Mouse (Mus musculus): ENCODE data around the gene Fbxw20. TPM values are rescaled to one million over a fixed set of nuclear protein-coding genes. Genes with fewer than 3 reads are reported as not detected.
"Not testable (repeated sequence)": the region's sequence is repeated elsewhere in the genome, so short reads cannot be mapped to it uniquely, and the experiment has no call there.

Fbxw20 gene
- polyA plus RNA-seq (2015; fragmentation: Nextera tagmentation; extraction: Ambion mirVana) = not detected in 2 replicates

DNA sequence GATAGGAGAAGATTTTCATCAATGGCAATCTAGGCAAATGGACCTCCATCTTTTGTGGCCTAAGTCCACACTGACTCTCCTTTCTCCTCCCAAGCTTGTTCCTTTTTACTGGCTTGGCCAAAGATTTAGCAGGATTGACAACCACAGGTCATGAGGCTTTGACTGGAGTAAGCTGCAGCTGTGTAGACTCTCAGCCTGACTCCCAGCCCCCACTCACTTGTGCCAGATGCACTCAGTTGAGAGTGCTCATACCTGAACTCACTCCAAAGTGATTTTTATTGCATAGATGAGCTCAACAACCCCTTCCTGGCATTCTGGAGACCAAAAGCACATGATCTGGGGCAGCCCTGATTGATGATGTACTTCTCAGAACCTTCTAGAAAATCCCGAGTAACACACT, at the start of gene Fbxw20:
Gene Fbxw20 (minus strand): TSS at position 101 of the 400 bp plus-strand sequence.
- no peak within 1 kb of the TSS for H3K4me2 ChIP-seq
- H3K9ac ChIP-seq = no peak within 1 kb of the TSS
- no peak within 1 kb of the TSS for H3K27ac ChIP-seq
- no peaks in the 10 kb centered on the region for H3K36me3 ChIP-seq
- no peaks in the 10 kb centered on the region for H3K4me1 ChIP-seq
- H3K27me3 ChIP-seq = no peaks in the 10 kb centered on the region
- H3K9me3 ChIP-seq = no peaks in the 10 kb centered on the region
- WGBS = 72% methylated on average over 1 of the region's 1 CpGs
- ATAC-seq (ENCODE audit: insufficient number of reproducible peaks, insufficient read depth, low FRiP score, low TSS enrichment, low read depth) = no peak
- H3K4me3 ChIP-seq = no peak within 1 kb of the TSS

DNA sequence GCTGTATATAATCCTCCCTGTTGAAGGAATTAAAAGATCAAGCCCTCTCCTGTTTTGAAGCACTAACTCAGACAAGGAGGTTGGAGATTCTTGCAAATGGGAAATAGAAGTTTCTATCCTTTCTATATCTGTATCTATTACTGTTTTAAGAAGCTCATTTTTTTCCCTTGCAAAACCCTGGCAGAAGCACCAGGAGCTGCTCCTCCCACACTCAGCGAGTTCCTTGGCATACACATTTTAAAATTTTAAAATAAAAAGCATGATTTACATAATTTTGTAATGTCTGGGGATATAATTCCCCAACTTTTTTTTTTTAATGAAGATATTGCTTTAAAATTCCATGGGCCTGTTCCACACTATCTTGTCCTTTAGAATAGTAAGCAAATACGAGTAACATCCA, 28.5 kb upstream of the Fbxw20 start:
- no peak for ATAC-seq (ENCODE audit: insufficient number of reproducible peaks, insufficient read depth, low FRiP score, low TSS enrichment, low read depth)
- H3K36me3 ChIP-seq = no peaks in the 10 kb centered on the region
- no peak overlapping the region for H3K4me2 ChIP-seq
- no peak overlapping the region for H3K4me3 ChIP-seq
- WGBS = 65% methylated on average over 2 of the region's 2 CpGs
- H3K27me3 ChIP-seq = no peaks in the 10 kb centered on the region
- H3K9me3 ChIP-seq = 0 out of 2 replicates have a peak, but pooled peaks cover 5% of the 10 kb centered on the region
- H3K4me1 ChIP-seq = no peaks in the 10 kb centered on the region
- H3K9ac ChIP-seq = no peak overlapping the region
- no peak overlapping the region for H3K27ac ChIP-seq

DNA sequence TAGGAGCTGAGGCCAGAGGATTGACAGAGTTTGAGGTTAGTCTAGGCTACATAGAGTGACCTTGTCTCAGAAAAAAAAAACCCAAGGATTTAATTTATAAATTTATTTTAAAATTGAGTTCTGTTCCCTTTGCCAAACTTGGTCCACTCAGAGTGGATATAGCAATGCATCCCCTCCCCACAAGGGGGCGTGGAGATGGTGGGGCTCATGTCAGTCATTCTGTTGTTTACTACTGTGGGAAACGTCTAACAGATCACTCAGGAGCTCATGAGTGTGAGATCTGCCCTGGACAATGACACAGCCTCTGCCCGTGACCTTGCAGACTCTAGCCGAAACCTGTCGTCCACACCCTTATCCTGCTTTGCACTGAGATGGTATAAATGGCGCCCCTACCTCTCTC, 16.1 kb downstream of the Fbxw20 start:
- no peaks in the 10 kb centered on the region for H3K36me3 ChIP-seq
- no peak overlapping the region for H3K4me3 ChIP-seq
- no peak overlapping the region for H3K4me2 ChIP-seq
- H3K27ac ChIP-seq = no peak overlapping the region
- H3K4me1 ChIP-seq = no peaks in the 10 kb centered on the region
- no peak for ATAC-seq (ENCODE audit: insufficient number of reproducible peaks, insufficient read depth, low FRiP score, low TSS enrichment, low read depth)
- no peak overlapping the region for H3K9ac ChIP-seq
- 69% methylated on average over 6 of the region's 6 CpGs for WGBS
- no peaks in the 10 kb centered on the region for H3K9me3 ChIP-seq
- no peaks in the 10 kb centered on the region for H3K27me3 ChIP-seq

DNA sequence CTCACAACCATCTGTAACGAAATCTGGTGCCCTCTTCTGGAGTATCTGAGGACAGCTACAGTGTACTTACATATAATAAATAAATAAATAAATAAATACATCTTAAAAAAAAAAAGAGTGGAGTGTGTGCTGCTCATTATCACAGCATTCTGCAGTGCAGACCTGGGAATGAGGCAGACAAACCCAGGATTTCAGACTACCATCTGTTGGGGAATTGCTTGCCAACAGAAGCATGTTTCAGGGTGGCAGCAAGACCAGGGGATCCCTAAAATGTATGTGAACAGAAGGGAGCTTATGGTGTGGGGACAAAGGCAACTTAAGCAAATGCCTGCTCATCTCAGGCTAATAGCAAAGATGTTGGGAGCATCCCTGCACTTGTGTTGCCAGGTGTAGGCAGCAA, 33.2 kb downstream of the Fbxw20 start:
- not testable (repeated sequence) for H3K9ac ChIP-seq; H3K4me2 ChIP-seq; H3K27me3 ChIP-seq; H3K4me3 ChIP-seq; H3K4me1 ChIP-seq; H3K9me3 ChIP-seq; ATAC-seq (ENCODE audit: insufficient number of reproducible peaks, insufficient read depth, low FRiP score, low TSS enrichment, low read depth); H3K36me3 ChIP-seq; H3K27ac ChIP-seq
- WGBS = 71% methylated on average over 1 of the region's 1 CpGs

DNA sequence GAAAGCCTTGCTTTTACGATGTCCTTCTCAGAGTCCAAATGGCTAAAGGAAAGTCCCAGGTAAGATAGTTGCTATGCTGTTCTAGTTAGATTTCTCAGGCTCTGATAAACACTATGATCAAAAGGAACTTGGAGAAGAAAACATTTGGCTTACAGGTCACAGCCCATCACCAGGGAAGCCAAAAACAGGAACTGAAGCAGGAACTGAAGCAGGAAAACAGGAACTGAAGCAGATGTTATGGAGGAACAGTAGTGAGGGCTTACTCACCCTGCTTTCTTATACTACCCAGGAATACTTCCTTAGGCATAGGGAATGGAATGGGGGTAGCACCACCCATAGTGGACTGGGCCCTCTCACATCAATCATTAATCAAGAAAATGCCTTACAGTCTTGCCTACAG, 34.2 kb downstream of the Fbxw20 start:
- Histone ChIP-seq H3K27ac (no peak overlapping the region), H3K4me1 (no peaks in the 10 kb centered on the region), H3K9ac (no peak overlapping the region), H3K4me2 (no peak overlapping the region), H3K4me3 (no peak overlapping the region), H3K27me3 (no peaks in the 10 kb centered on the region), H3K9me3 (no peaks in the 10 kb centered on the region), H3K36me3 (no peaks in the 10 kb centered on the region)
- 86% methylated on average over 1 of the region's 1 CpGs for WGBS
- no peak for ATAC-seq (ENCODE audit: insufficient number of reproducible peaks, insufficient read depth, low FRiP score, low TSS enrichment, low read depth)

DNA sequence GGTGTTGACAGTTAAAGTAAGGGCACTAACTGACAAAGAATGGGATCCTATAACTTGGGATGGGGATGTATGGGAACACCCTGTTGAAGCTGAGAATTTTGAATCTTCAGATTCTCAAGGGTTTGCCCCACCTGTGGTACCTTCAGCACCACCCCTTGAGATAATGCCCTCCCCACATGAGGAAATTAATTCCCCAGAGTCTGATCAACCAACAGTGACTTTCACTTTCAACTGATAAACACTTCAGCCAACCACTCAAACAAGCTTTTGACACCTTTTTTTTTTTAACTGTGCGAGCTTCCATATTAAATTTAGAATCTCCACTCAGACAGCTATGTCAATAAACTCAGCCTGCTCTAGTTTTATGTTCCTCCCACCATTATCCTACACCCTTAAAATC, 35.2 kb downstream of the Fbxw20 start:
- WGBS = 84% methylated on average over 1 of the region's 1 CpGs
- Histone ChIP-seq H3K4me3 (no peak overlapping the region), H3K36me3 (no peaks in the 10 kb centered on the region), H3K9ac (no peak overlapping the region), H3K27me3 (no peaks in the 10 kb centered on the region), H3K4me1 (no peaks in the 10 kb centered on the region), H3K9me3 (no peaks in the 10 kb centered on the region), H3K4me2 (no peak overlapping the region), H3K27ac (no peak overlapping the region)
- no peak for ATAC-seq (ENCODE audit: insufficient number of reproducible peaks, insufficient read depth, low FRiP score, low TSS enrichment, low read depth)

DNA sequence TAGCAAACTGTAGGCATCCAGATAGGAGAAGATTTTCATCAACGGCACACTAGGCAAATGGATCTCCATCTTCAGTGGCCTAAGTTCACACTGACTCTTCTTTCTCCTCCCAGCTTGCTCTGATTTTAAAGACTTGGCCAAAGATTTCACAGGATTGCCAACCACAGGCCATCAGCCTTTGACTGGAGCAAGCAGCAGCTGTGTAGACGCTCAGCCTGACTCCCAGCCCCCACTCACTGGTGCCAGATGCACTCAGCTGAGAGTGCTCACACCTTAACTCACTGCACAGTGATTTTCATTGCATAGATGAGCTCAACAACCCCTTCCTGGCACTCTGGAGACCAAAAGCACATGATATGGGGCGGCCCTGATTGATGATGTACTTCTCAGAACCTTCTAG, 38.7 kb downstream of the Fbxw20 start, which contains the start of gene Fbxw13:
Gene Fbxw13 (minus strand): TSS at position 101 of the 400 bp plus-strand sequence.
- not testable (repeated sequence) for H3K9ac ChIP-seq; H3K4me2 ChIP-seq; H3K27me3 ChIP-seq; H3K27ac ChIP-seq; ATAC-seq (ENCODE audit: insufficient number of reproducible peaks, insufficient read depth, low FRiP score, low TSS enrichment, low read depth); H3K4me3 ChIP-seq; H3K9me3 ChIP-seq; H3K36me3 ChIP-seq; H3K4me1 ChIP-seq
- 83% methylated on average over 3 of the region's 3 CpGs for WGBS

DNA sequence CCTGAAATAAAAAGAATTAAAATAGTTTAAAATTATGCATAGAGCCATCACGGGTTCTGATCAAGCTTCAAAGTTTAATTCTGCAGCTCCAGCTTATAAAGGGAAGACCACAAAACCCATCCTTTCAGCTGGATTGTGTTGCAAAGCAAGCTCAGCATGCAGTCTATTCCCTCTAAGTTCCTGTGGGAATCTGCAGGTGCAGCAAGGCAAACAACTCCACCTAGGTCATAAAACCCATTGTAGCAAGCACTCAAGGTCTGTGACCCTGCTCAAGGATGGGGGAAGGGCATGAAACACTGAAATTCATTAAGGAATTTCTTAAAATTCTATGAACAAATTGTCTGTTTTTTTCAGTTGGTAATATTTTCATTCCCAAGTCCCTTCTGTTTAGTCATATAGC, 57.3 kb downstream of the Fbxw20 start:
- H3K27ac ChIP-seq = no peak overlapping the region
- no peak overlapping the region for H3K4me3 ChIP-seq
- no peak overlapping the region for H3K9ac ChIP-seq
- no peak overlapping the region for H3K4me2 ChIP-seq
- ATAC-seq (ENCODE audit: insufficient number of reproducible peaks, insufficient read depth, low FRiP score, low TSS enrichment, low read depth) = no peak
- WGBS = 75% methylated on average over 1 of the region's 1 CpGs
- H3K4me1 ChIP-seq = no peaks in the 10 kb centered on the region
- no peaks in the 10 kb centered on the region for H3K27me3 ChIP-seq
- H3K36me3 ChIP-seq = no peaks in the 10 kb centered on the region
- H3K9me3 ChIP-seq = peaks cover 5% of the 10 kb centered on the region; the same call in 1 of the 2 replicates

DNA sequence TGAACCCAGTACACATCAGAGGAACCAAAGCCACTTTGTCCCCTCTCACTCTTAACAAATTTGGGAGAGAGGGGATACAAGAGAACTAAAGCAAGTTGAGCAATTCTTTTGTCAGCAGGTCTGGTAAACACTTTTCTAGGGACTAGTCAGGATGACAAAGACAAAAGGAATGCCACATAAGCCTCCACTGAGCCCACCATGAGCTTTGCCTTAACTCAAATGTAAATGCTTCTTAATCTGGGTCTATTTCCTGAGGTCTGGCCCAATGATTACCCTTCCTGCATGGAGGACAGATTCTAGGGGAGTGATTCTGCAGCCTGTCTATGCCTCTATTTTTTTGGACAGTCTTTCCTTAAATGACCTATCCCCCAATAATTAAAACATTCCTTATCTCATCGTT, 58.3 kb downstream of the Fbxw20 start:
- no peak overlapping the region for H3K4me2 ChIP-seq
- no peak for ATAC-seq (ENCODE audit: insufficient number of reproducible peaks, insufficient read depth, low FRiP score, low TSS enrichment, low read depth)
- no peaks in the 10 kb centered on the region for H3K27me3 ChIP-seq
- H3K4me1 ChIP-seq = no peaks in the 10 kb centered on the region
- H3K4me3 ChIP-seq = no peak overlapping the region
- no peak overlapping the region for H3K27ac ChIP-seq
- WGBS = 79% methylated on average over 1 of the region's 1 CpGs
- peaks cover 5% of the 10 kb centered on the region; the same call in 1 of the 2 replicates for H3K9me3 ChIP-seq
- H3K9ac ChIP-seq = no peak overlapping the region
- no peaks in the 10 kb centered on the region for H3K36me3 ChIP-seq

Other genes starting within 250 kb of the Fbxw20 start
- 0.30 and 0.83 TPM in 2 replicates for gene Ucn2, start 248.7 kb downstream of the Fbxw20 start, polyA plus RNA-seq (2015; fragmentation: Nextera tagmentation; extraction: Ambion mirVana)
- gene Pfkfb4, start 243.0 kb downstream of the Fbxw20 start, polyA plus RNA-seq (2015; fragmentation: Nextera tagmentation; extraction: Ambion mirVana) = 17.1 and 19.0 TPM in 2 replicates
- gene Shisa5, start 196.2 kb downstream of the Fbxw20 start, polyA plus RNA-seq (2015; fragmentation: Nextera tagmentation; extraction: Ambion mirVana) = 65.4 and 76.0 TPM in 2 replicates
- gene Trex1, start 175.0 kb downstream of the Fbxw20 start, polyA plus RNA-seq (2015; fragmentation: Nextera tagmentation; extraction: Ambion mirVana) = 13.3 and 13.7 TPM in 2 replicates
- 26.8 and 29.6 TPM in 2 replicates for gene Atrip, start 160.6 kb downstream of the Fbxw20 start, polyA plus RNA-seq (2015; fragmentation: Nextera tagmentation; extraction: Ambion mirVana)
- 14.1 and 14.6 TPM in 2 replicates for gene Ccdc51, start 152.3 kb downstream of the Fbxw20 start, polyA plus RNA-seq (2015; fragmentation: Nextera tagmentation; extraction: Ambion mirVana)
- gene Tma7, start 152.2 kb downstream of the Fbxw20 start, polyA plus RNA-seq (2015; fragmentation: Nextera tagmentation; extraction: Ambion mirVana) = 686 and 706 TPM in 2 replicates
- 13.1 and 13.2 TPM in 2 replicates for gene Plxnb1, start 139.4 kb downstream of the Fbxw20 start, polyA plus RNA-seq (2015; fragmentation: Nextera tagmentation; extraction: Ambion mirVana)
- not detected in 2 replicates for gene Fbxw21, start 72.7 kb downstream of the Fbxw20 start, polyA plus RNA-seq (2015; fragmentation: Nextera tagmentation; extraction: Ambion mirVana)
- gene Fbxw13, start 38.8 kb downstream of the Fbxw20 start, polyA plus RNA-seq (2015; fragmentation: Nextera tagmentation; extraction: Ambion mirVana) = not detected in 2 replicates
- not detected in 2 replicates for gene Fbxw14, start 52.9 kb upstream of the Fbxw20 start, polyA plus RNA-seq (2015; fragmentation: Nextera tagmentation; extraction: Ambion mirVana)
- gene Fbxw28, start 104.9 kb upstream of the Fbxw20 start, polyA plus RNA-seq (2015; fragmentation: Nextera tagmentation; extraction: Ambion mirVana) = not detected in 2 replicates
- not detected in 2 replicates for gene Fbxw22, start 169.5 kb upstream of the Fbxw20 start, polyA plus RNA-seq (2015; fragmentation: Nextera tagmentation; extraction: Ambion mirVana)
- gene Fbxw16, start 214.4 kb upstream of the Fbxw20 start, polyA plus RNA-seq (2015; fragmentation: Nextera tagmentation; extraction: Ambion mirVana) = not detected in 2 replicates